Mouse (Mus musculus): ENCODE data around the gene Kcnv2. TPM values are rescaled to one million over a fixed set of nuclear protein-coding genes. Genes with fewer than 3 reads are reported as not detected.

Gene Kcnv2
- total and polyA plus RNA-seq, 3 experiments, result 0.16 TPM; not detected in 2

- no peaks in the 10 kb centered on the region for H3K36me3 ChIP-seq (replicated peaks)
- ATAC-seq (ENCODE audit: extremely low read depth, insufficient number of reproducible peaks, low FRiP score, poor library complexity, severe bottlenecking), result no peak
- no peaks in the 10 kb centered on the region for H3K4me1 ChIP-seq (ENCODE audit: insufficient read depth, low read depth, low read length)
- H3K4me3 ChIP-seq (ENCODE audit: low read depth, low read length), result no peak overlapping the region
- no peaks in the 10 kb centered on the region for H3K27me3 ChIP-seq (ENCODE audit: insufficient read depth, low read length)
- no peaks in the 10 kb centered on the region for H3K9me3 ChIP-seq (replicated peaks)
- TF ChIP-seq POLR2AphosphoS5 (IDR thresholded peaks at IDR 0.05; ENCODE audit: insufficient replicate concordance, low read depth, low read length), result no peak
- TF ChIP-seq GATA2 (IDR thresholded peaks at IDR 0.05; ENCODE audit: borderline replicate concordance, low read depth, low read length), result no peak
- no peak for TF ChIP-seq CTCF (IDR thresholded peaks at IDR 0.05; ENCODE audit: low read depth, low read length)
- TF ChIP-seq TAL1 (conservative IDR thresholded peaks at IDR 0.05; ENCODE audit: low read depth, low read length), result no peak
- no peak for TF ChIP-seq GATA1 (IDR thresholded peaks at IDR 0.05; ENCODE audit: borderline replicate concordance, low read length)
- no peak for DNase-seq (ENCODE audit: low spot score)
Measured at GRCm38 (mm10) chr19:27312266-27313079, 9.9 kb upstream of the Kcnv2 start.

DNA sequence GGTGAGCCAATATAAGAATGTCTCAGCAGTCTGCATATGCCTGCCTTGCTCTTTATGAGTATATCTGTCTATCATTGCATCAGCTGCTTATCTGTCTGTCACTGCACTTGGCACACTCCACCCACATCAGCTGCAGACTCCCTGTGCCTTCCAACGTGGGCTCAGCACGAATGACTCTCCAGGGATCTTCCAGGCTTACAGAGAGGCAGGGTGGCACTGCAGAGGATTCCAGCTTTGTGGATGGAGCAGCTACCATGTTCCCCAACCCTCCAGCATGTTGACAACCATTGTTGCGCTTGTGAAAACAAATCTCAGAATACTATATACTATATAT, 9.3 kb upstream of the Kcnv2 start:
- Histone ChIP-seq H3K4me1 (ENCODE audit: insufficient read depth, low read depth, low read length) (no peaks in the 10 kb centered on the region), H3K4me3 (ENCODE audit: low read depth, low read length) (no peak overlapping the region), H3K27me3 (ENCODE audit: insufficient read depth, low read length) (no peaks in the 10 kb centered on the region), H3K9me3 (replicated peaks) (no peaks in the 10 kb centered on the region), H3K36me3 (replicated peaks) (no peaks in the 10 kb centered on the region)
- TF ChIP-seq TAL1 (conservative IDR thresholded peaks at IDR 0.05; ENCODE audit: low read depth, low read length) (no peak), CTCF (IDR thresholded peaks at IDR 0.05; ENCODE audit: low read depth, low read length) (no peak), GATA1 (IDR thresholded peaks at IDR 0.05; ENCODE audit: borderline replicate concordance, low read length) (no peak), POLR2AphosphoS5 (IDR thresholded peaks at IDR 0.05; ENCODE audit: insufficient replicate concordance, low read depth, low read length) (no peak), GATA2 (IDR thresholded peaks at IDR 0.05; ENCODE audit: borderline replicate concordance, low read depth, low read length) (no peak)
- ATAC-seq (ENCODE audit: extremely low read depth, insufficient number of reproducible peaks, low FRiP score, poor library complexity, severe bottlenecking), result no peak
- DNase-seq (ENCODE audit: low spot score), result no peak

DNA sequence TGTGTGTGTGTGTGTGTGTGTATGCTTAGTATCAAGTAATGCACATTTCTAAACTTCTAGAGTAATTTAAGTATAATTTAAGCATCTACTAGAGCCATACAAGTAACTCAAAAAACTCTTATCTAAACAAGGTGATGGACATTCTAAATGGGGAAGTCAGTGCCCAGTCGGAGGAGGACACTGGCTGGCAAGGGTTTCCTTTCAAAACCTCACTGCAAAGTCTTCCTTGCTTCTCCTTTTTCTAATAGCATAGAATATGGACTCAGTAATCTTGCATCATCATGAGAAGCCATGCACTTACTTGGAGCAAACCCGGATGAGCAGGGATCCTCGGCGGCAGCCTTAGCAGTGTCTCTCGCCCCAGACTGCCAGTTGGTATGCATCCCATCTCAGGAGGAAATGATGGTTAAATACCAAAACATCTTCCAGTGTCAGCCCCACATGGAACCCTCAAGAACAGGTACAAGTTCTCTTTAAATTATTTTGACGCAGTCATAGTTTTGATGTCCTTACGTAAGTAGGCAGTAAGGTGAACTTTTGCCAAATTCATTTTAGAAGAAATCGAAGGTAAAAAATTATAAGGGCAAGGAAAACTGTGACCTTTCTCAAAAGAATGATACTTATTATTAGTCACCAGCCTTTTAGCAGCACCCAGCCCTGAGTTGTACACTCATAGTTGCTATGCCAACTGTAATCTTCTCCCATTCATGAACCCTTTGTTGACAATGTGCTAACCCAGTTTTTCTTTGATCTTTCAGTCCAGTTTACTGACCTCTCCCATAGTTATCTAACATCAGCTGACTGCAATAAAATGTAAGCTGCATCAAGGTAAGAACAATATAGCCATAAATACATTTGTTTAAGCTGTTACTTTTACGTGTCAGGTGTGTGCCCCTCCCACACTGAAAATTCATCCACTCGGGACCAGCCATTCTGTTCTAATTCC, 5.8 kb upstream of the Kcnv2 start:
- no peak overlapping the region for H3K4me3 ChIP-seq (ENCODE audit: low read depth, low read length)
- ATAC-seq (ENCODE audit: extremely low read depth, insufficient number of reproducible peaks, low FRiP score, poor library complexity, severe bottlenecking) (no peak), DNase-seq (ENCODE audit: low spot score) (no peak)
- H3K9me3 ChIP-seq (replicated peaks), result no peaks in the 10 kb centered on the region
- no peaks in the 10 kb centered on the region for H3K4me1 ChIP-seq (ENCODE audit: insufficient read depth, low read depth, low read length)
- TF ChIP-seq POLR2AphosphoS5 (IDR thresholded peaks at IDR 0.05; ENCODE audit: insufficient replicate concordance, low read depth, low read length) (no peak), TAL1 (conservative IDR thresholded peaks at IDR 0.05; ENCODE audit: low read depth, low read length) (no peak), CTCF (IDR thresholded peaks at IDR 0.05; ENCODE audit: low read depth, low read length) (no peak), GATA2 (IDR thresholded peaks at IDR 0.05; ENCODE audit: borderline replicate concordance, low read depth, low read length) (no peak), GATA1 (IDR thresholded peaks at IDR 0.05; ENCODE audit: borderline replicate concordance, low read length) (no peak)
- H3K36me3 ChIP-seq (replicated peaks), result no peaks in the 10 kb centered on the region
- no peaks in the 10 kb centered on the region for H3K27me3 ChIP-seq (ENCODE audit: insufficient read depth, low read length)

- Histone ChIP-seq H3K36me3 (replicated peaks) (no peaks in the 10 kb centered on the region), H3K27me3 (ENCODE audit: insufficient read depth, low read length) (no peaks in the 10 kb centered on the region), H3K9me3 (replicated peaks) (no peaks in the 10 kb centered on the region), H3K4me1 (ENCODE audit: insufficient read depth, low read depth, low read length) (no peaks in the 10 kb centered on the region), H3K4me3 (ENCODE audit: low read depth, low read length) (no peak overlapping the region)
- TF ChIP-seq GATA1 (IDR thresholded peaks at IDR 0.05; ENCODE audit: borderline replicate concordance, low read length), result no peak
- no peak for TF ChIP-seq TAL1 (conservative IDR thresholded peaks at IDR 0.05; ENCODE audit: low read depth, low read length)
- no peak for TF ChIP-seq GATA2 (IDR thresholded peaks at IDR 0.05; ENCODE audit: borderline replicate concordance, low read depth, low read length)
- no peak for TF ChIP-seq CTCF (IDR thresholded peaks at IDR 0.05; ENCODE audit: low read depth, low read length)
- TF ChIP-seq POLR2AphosphoS5 (IDR thresholded peaks at IDR 0.05; ENCODE audit: insufficient replicate concordance, low read depth, low read length), result no peak
- ATAC-seq (ENCODE audit: extremely low read depth, insufficient number of reproducible peaks, low FRiP score, poor library complexity, severe bottlenecking) (no peak), DNase-seq (ENCODE audit: low spot score) (no peak)
Measured at GRCm38 (mm10) chr19:27317337-27317736, 5.1 kb upstream of the Kcnv2 start.

GRCm38 (mm10) chr19:27322911-27323627, 681 bp downstream of the Kcnv2 start:
- no peak for TF ChIP-seq POLR2AphosphoS5 (IDR thresholded peaks at IDR 0.05; ENCODE audit: insufficient replicate concordance, low read depth, low read length)
- no peak for TF ChIP-seq GATA2 (IDR thresholded peaks at IDR 0.05; ENCODE audit: borderline replicate concordance, low read depth, low read length)
- TF ChIP-seq TAL1 (conservative IDR thresholded peaks at IDR 0.05; ENCODE audit: low read depth, low read length), result no peak
- no peak for TF ChIP-seq GATA1 (IDR thresholded peaks at IDR 0.05; ENCODE audit: borderline replicate concordance, low read length)
- no peak for TF ChIP-seq CTCF (IDR thresholded peaks at IDR 0.05; ENCODE audit: low read depth, low read length)
- ATAC-seq (ENCODE audit: extremely low read depth, insufficient number of reproducible peaks, low FRiP score, poor library complexity, severe bottlenecking), result no peak
- H3K27me3 ChIP-seq (ENCODE audit: insufficient read depth, low read length), result peaks cover 4% of the 10 kb centered on the region; the same call in 1 of the 2 replicates

More at GRCm38 (mm10) chr19:27322911-27323627, 681 bp downstream of the Kcnv2 start:
- DNase-seq (ENCODE audit: low spot score), result no peak
- Histone ChIP-seq H3K9me3 (replicated peaks) (no peaks in the 10 kb centered on the region; the same call in 1 of the 2 replicates), H3K4me3 (ENCODE audit: low read depth, low read length) (no peak overlapping the region), H3K36me3 (replicated peaks) (no peaks in the 10 kb centered on the region), H3K4me1 (ENCODE audit: insufficient read depth, low read depth, low read length) (no peaks in the 10 kb centered on the region)

Data from G1E (cell line).